Mouse (Mus musculus): Measurements from ENCODE around the gene Brd2. TPM values are rescaled to one million over a fixed set of nuclear protein-coding genes. Genes with fewer than 3 reads are reported as not detected.

Brd2 gene
- total RNA-seq, 1 experiment from 2014 or later: 418 TPM

DNA sequence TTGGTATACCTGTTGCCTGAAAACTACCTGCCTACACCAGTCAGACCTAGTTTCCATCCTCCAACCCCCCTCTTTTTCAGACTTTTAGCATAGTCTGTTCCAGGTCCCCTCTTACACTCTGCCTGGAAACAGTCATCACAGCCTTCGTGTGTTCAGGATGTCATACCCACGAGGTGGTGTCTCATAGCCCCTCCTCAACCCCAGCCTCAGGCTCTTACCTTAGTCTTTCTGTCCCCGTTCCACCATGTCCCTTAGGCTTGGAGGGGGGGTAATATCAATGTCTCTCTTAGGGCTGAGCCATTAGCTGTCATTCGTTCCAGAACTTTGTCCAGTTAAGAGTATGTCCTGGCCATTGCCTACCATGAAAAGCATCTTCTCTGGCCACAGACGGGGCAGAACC lies 21.2 kb downstream of the Brd2 start:
- 0 out of 4 replicates have a peak, but pooled peaks of 1 of the 2 experiments have one; percentile 3 for ATAC-seq (replicated peaks in 1 of 2; ENCODE audit: insufficient read depth in 1 of 2, low FRiP score in 2 of 2, low TSS enrichment in 1 of 2, low read depth in 1 of 2, poor library complexity in 2 of 2, severe bottlenecking in 2 of 2)

DNA sequence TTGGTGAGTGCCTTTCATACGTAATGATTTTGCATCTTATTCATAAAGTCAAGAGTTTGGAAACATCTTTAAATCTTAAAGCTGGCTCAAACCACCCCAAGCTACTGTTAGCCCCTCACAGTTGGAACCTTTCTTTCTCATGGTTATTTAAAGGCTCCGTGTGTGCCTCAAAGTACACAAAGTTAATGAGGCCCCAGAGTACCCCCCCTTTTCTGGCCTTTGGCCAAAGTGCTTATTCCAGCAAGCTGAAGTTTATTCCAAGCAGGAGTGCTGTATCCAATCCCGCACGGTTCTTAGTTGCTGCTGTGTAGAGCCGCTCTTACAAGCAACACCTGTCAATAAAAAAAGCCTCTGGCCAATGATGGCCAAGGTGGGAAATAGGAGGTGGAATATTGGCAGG lies 22.9 kb downstream of the Brd2 start:
- ATAC-seq (replicated peaks in 1 of 2; ENCODE audit: insufficient read depth in 1 of 2, low FRiP score in 2 of 2, low TSS enrichment in 1 of 2, low read depth in 1 of 2, poor library complexity in 2 of 2, severe bottlenecking in 2 of 2): no peak

DNA sequence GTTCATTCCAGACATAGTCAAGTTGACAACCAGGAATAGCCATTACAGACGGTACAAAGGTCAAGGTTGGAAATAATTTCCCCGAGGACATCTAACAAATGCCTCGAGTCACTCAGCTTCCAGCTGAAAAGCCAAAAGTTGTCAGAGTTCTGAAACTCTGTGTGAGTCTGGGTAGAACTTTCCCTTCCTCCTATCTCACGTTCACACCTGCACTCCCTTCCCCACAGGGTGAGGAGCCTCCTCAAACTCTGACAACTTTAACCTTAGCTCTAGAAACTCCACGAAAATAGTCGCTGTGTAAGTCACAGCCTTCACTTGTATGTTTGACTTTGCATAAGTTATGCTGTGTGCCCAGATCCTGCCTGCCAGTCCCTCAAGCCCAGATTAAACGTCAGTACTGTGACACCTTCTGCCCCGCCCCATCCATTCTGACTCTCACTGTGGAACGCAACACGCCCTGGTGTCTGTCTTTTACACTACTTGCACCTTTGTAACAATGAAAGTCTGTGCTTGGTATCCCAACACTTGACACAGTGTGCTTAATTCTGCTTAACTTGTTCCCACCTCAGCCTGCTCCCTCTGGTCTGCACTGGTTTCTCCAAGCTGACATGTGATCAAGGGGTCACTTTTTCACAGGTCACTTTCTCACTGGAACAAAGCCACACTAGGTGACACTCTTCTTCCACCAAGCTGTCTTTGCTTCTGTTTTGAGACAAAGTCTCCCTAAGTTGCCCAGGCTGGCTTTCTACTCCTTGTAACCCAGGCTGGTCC lies 23.5 kb downstream of the Brd2 start:
- no peak for ATAC-seq (replicated peaks in 1 of 2; ENCODE audit: insufficient read depth in 1 of 2, low FRiP score in 2 of 2, low TSS enrichment in 1 of 2, low read depth in 1 of 2, poor library complexity in 2 of 2, severe bottlenecking in 2 of 2)

DNA sequence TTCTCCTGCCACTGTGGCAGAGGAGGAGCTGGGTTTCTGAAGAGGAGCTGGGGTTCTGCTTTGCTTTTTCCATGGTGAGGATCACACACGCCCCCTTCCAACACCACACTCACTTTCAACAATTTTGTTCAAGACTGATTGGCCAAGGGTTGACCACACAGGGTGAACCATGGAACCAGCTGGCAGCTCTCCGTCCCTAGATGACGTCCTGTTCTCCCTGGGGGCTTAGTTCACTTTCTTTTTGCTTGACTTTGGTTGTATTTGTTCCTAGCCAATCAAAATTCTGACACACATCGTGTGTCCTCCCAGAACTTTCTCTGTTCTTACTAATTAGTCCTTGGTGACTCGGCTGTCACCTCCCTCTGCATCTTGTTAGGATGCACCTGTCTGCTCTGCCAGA lies 25.2 kb downstream of the Brd2 start:
- ATAC-seq (replicated peaks in 1 of 2; ENCODE audit: insufficient read depth in 1 of 2, low FRiP score in 2 of 2, low TSS enrichment in 1 of 2, low read depth in 1 of 2, poor library complexity in 2 of 2, severe bottlenecking in 2 of 2): no peak

DNA sequence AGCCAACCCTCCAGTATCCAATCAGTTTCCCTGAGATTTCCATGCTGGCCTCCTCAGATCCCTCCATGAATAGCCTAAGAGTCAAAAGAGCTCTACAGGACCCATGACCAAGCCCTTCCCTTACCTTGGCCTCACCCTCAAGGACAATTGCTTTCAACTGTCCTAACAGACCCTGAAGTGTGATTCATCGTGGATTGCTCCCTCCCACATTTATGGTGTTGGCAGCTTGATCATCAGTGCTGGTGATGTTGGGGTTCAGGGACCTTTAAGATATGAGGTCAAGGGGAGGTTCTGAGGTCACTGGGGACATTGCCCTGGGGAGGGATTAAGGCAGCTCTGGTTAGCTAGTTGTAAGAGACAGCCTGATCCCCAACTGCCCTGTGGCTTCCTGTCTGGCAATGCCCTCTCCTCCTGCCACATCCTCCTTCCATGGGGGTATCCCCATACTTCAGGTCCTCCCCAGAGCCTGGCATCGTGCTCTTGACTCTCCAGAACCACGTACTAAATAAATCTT lies 25.9 kb downstream of the Brd2 start:
- no peak for ATAC-seq (replicated peaks in 1 of 2; ENCODE audit: insufficient read depth in 1 of 2, low FRiP score in 2 of 2, low TSS enrichment in 1 of 2, low read depth in 1 of 2, poor library complexity in 2 of 2, severe bottlenecking in 2 of 2)

DNA sequence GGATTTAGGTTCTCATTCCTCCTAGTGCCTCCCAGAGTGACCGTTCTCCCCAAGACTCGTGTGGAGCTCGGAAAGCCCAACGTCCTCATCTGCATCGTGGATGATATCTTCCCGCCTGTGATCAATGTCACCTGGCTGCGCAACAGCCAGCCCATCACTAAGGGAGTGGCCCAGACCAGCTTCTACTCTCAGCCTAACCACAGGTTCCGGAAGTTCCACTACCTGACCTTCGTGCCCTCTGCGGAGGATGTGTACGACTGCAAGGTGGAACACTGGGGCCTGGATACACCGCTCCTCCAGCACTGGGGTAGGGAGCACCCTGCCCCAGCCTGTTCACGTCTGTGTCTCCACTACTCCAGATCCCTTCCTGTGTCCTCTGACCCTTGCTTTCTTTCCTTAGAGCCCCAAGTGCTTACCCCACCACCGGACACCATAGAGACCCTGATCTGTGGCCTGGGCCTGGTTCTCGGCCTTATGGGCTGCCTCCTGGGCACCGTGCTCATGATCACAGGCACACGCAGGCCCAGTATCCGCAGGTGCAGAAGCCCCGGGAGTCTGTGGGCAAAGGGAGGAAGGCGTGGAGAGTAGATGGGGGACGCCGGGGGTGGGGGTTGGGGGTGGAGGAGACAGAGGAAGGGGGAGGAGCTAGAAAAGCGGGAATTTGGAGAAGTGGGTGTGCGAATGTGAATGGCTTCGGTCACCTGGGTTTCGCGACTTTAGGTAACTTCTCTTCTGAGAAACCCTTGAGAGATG lies 28.0 kb downstream of the Brd2 start:
- peak in 1 of 2 experiments; percentile 24; a peak in 1 of 4 replicates for ATAC-seq (replicated peaks in 1 of 2; ENCODE audit: insufficient read depth in 1 of 2, low FRiP score in 2 of 2, low TSS enrichment in 1 of 2, low read depth in 1 of 2, poor library complexity in 2 of 2, severe bottlenecking in 2 of 2)

DNA sequence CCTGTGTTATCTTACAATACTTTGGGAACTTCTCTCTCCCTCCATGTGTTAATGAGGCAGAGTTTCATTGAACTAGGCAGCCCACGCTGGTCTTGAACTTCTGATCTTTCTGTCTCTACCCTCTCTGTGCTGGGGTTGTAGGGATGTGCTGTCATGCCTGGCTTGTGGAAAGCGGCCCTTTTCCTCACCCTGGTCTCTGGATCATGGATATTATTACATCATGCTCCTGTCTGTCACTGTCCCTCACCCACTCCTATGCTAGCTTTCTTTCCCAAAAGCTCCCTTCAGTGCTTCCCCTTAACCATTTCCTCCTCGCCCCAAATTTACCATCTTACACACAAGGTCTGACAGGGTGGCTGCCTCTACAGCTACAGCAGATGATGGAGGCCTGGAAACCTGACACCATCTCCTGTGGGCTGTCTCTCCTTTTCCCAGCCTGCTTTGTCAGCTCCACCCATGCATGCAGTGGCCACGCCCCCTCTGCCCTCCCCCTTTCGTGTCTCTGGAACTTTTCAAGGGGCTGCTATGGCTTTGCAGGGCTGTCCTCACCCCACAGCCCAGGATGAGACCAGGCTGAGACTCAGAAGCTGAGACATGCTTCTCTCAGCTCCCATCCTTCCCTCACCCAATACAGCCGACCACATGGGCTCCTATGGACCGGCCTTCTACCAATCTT lies 29.1 kb downstream of the Brd2 start:
- ATAC-seq (replicated peaks in 1 of 2; ENCODE audit: insufficient read depth in 1 of 2, low FRiP score in 2 of 2, low TSS enrichment in 1 of 2, low read depth in 1 of 2, poor library complexity in 2 of 2, severe bottlenecking in 2 of 2): peak; percentile 48 to 49

DNA sequence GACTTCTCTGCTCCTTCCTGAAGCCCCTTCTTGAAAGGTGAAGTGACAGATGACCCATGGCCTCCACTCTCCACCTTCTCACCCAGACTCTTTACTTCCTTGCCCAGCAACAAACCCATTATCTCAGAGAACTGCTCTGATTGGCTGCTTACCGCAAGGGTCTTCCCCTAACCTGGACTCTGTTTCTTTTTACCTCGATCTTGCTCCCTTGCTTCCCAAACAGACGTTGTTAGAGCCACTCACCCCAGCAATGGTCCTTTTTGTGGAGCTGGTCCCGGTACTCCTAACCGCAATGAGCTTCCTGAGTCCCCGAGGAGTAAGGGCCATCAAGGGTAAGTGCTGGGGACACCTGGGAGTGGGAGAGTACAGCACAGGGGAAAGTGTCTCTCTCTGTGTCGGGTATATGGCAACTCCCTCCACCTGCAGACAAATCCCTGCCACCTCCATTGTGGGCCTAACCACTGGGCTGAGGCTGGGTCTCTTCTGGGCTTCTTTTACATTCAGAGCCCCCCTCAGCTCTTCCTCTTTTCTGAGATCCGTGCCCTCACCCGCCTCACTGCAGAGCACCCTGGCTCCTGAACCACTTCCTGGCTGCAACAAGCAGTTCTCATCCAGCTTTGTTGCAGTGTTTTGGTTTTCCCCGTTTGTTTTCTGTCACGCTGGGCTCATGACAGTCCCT lies 30.1 kb downstream of the Brd2 start, which contains the start of gene H2-Oa:
H2-Oa (plus strand) TSS at position 144 of the 679 bp plus-strand sequence.
- ATAC-seq (replicated peaks in 1 of 2; ENCODE audit: insufficient read depth in 1 of 2, low FRiP score in 2 of 2, low TSS enrichment in 1 of 2, low read depth in 1 of 2, poor library complexity in 2 of 2, severe bottlenecking in 2 of 2): peak; percentile 54 to 56

DNA sequence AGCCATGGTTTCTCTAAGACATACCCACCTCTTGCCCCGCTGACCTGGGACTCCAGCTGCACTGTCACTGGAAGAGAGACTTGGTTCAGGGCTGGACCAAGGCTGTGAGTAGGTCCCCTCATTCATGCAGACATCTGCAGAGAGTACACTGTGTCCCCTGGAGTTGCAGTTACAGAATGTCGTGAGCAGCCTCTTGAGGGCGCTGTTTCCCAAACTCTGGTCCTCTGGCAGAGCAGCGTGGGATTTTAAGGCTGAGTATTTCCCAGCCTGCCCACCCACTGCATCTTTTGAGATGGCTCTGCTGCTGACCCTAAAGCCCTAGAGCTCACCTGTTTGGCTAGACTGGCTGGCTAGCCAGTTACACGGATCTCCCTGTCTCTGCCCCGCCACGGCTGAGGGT lies 31.5 kb downstream of the Brd2 start:
- ATAC-seq (replicated peaks in 1 of 2; ENCODE audit: insufficient read depth in 1 of 2, low FRiP score in 2 of 2, low TSS enrichment in 1 of 2, low read depth in 1 of 2, poor library complexity in 2 of 2, severe bottlenecking in 2 of 2): peak; percentile 23 to 33; a peak in 1 of 4 replicates

DNA sequence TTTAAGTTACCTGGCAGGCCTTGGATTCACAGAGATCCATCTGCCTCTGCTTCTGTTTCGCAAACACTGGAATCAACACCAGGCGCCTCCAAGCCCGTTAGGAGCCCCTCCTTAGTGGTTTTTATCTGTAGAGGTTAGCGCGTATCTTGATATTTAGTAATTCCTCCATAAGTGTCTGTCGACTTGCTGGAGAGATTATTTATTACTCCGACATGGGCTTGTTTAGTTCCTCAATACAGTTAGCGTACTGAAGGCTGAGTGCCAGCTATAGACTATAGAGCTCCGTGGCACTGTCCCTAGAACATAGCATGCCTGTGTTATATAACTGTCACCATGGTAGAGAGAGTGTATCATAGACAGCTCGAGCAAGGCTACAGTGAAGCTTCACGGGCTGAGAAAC lies 34.3 kb downstream of the Brd2 start:
- ATAC-seq (replicated peaks in 1 of 2; ENCODE audit: insufficient read depth in 1 of 2, low FRiP score in 2 of 2, low TSS enrichment in 1 of 2, low read depth in 1 of 2, poor library complexity in 2 of 2, severe bottlenecking in 2 of 2): 0 out of 4 replicates have a peak, but pooled peaks of 1 of the 2 experiments have one; percentile 35

DNA sequence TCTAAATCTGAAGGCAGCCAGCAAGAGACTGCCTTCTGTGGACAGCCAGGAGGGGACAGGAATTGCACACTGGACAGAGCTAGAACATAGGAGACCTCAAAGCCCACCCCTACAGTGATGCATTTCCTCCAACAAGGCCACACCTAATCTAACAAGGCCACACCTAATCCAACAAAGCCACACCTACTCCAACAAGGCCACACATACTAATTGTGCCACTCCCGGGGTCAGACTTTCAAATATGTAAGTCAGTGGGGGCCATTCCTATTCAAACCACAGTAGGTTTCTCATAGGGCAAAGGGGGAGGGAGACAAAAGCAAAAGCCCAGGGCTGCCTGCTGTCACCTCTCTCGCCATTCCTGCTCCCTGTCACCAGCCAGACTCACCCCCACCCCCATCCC lies 35.0 kb downstream of the Brd2 start:
- no peak for ATAC-seq (replicated peaks in 1 of 2; ENCODE audit: insufficient read depth in 1 of 2, low FRiP score in 2 of 2, low TSS enrichment in 1 of 2, low read depth in 1 of 2, poor library complexity in 2 of 2, severe bottlenecking in 2 of 2)

DNA sequence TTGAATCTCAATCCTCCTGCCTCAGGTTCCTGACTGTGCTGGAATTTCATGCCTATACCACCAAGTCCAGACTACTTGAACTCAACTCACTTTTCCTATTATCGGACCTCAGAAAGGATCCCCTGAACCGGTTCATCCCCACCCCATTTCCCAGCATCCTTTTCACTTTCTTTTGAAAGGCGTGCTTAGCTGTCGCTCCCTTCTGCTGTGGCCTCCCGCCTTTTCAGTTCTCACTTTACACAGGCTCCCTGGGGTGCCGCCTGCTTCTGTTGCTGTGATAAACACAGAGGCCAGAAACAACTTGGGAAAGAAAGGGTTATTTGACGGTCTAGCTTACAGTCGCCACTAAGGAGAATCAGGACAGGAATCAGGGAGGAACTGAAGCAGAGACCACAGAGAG lies 39.3 kb downstream of the Brd2 start:
- no peak for ATAC-seq (replicated peaks in 1 of 2; ENCODE audit: insufficient read depth in 1 of 2, low FRiP score in 2 of 2, low TSS enrichment in 1 of 2, low read depth in 1 of 2, poor library complexity in 2 of 2, severe bottlenecking in 2 of 2)

DNA sequence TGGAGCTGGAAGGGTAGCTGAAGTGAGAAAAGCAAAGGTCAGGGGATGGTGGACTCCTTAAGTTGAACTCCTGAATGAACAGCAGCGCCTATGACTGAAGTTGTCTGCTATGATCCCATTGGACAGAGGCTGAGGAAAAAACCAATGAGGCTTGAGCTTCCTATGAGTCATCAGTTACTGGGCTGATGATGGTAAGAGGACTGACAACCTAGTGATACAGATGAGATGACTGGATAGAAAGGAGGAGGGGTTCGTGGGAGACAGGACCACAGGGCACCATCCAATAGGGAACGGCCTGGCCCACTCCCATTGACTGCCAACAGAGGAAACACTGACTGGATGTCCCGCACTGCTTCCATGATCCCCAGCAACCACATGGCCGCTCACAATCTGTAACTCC lies 42.8 kb downstream of the Brd2 start:
- peak; percentile 47 to 86; a peak in 3 of 4 replicates for ATAC-seq (replicated peaks in 1 of 2; ENCODE audit: insufficient read depth in 1 of 2, low FRiP score in 2 of 2, low TSS enrichment in 1 of 2, low read depth in 1 of 2, poor library complexity in 2 of 2, severe bottlenecking in 2 of 2)

DNA sequence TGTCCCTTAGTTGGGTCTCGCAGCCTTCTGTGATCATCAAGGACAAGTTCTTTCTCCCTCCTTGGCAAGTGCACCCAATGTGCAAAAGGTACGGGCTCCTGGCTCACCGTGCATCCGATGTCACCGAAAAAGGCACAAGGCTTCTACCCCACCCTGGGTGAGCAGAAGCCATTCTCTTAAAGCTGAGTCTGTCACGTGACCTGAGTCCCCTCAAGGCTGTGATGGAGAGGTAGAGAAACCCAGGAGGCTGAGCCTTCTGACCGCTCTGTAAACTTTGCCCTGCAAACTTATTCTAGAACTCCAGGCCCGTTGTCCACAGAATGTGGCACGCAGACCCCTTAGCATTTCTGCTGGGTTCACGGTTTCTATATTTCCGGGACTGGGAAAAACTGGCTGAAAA lies 43.4 kb downstream of the Brd2 start:
- no peak for ATAC-seq (replicated peaks in 1 of 2; ENCODE audit: insufficient read depth in 1 of 2, low FRiP score in 2 of 2, low TSS enrichment in 1 of 2, low read depth in 1 of 2, poor library complexity in 2 of 2, severe bottlenecking in 2 of 2)

DNA sequence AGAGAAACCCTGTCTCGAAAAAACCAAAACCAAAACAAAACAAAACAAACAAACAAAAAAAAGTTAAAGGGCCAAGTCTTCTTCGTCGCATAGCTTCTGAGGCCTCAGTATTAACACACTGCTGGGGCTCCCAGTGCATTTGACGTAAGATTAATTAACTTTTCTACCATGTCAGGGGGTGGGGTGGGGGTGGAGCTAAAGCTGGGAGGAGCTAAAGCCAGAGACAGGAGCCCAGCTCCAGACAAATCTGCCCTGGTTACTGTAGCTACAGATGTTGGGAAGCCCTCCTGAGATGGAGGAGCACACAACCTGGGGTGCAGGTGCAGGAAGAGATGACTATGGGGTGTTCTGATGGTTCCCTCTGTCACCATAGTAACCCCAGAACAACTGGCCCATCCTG lies 44.3 kb downstream of the Brd2 start:
- ATAC-seq (replicated peaks in 1 of 2; ENCODE audit: insufficient read depth in 1 of 2, low FRiP score in 2 of 2, low TSS enrichment in 1 of 2, low read depth in 1 of 2, poor library complexity in 2 of 2, severe bottlenecking in 2 of 2): no peak

DNA sequence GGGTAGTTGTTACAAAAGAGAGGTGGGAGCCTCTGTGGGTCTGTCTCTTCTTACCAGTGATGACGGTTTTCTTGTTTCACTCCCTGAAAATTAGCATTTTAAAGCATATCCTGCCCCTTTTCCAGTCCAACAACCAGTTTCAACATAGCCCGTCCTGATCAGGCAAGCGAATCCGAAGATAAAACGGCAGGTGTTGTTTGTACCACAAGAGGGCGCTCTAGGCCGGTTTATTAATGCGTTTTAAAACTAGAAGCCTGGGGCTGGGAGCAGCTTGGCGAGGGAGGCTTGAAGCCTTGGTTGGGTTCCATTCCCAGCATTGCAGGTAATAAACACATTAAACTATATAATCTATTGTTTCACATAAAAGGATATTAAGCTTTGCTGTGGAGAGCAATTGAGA lies 44.9 kb downstream of the Brd2 start:
- ATAC-seq (replicated peaks in 1 of 2; ENCODE audit: insufficient read depth in 1 of 2, low FRiP score in 2 of 2, low TSS enrichment in 1 of 2, low read depth in 1 of 2, poor library complexity in 2 of 2, severe bottlenecking in 2 of 2): peak; percentile 59 to 64; a peak in 3 of 4 replicates

DNA sequence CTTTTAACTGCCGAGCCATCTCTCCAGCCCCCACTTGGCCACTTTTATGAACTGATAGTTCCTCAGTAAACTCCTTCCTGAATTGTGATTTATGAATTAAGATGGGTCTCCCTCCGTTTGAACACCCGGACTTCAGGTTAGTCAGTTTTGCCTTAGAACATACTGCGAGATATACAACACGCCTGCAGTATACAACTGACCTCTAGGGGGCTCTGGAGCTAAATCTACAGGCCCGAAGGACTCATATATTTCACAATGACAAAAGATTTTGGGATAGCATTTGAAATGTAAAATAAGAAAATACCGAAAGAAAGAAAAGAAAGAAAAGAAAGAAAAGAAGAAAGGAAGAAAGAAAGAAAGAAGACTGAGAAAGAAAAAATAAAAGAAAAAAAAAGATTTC lies 47.2 kb downstream of the Brd2 start:
- ATAC-seq (replicated peaks in 1 of 2; ENCODE audit: insufficient read depth in 1 of 2, low FRiP score in 2 of 2, low TSS enrichment in 1 of 2, low read depth in 1 of 2, poor library complexity in 2 of 2, severe bottlenecking in 2 of 2): no peak

Data from hematopoietic stem cell, adult 5-6 weeks (primary cell).